8 mouse cellular contexts compared by ENCODE assay signal in genomic region chr5:133898025-133898598, GRCm38 (mm10).
DNase-seq lines count a peak whose midpoint lies in the region; ATAC-seq lines count a peak whose summit lies in the region.

No protein-coding gene starts in this region.

- ATAC-seq in kidney, embryonic 15.5 days (replicated peaks; ENCODE audit: low FRiP score) = no peak
- no peak for ATAC-seq in granulocyte monocyte progenitor cell, adult 5-6 weeks (replicated peaks; ENCODE audit: poor library complexity, severe bottlenecking)

- H3K27me3 ChIP-seq in kidney, embryonic 15.5 days = 0 out of 2 replicates have a peak, but pooled peaks cover 3% of the 10 kb centered on the region

- no peak overlapping the region for H3K9ac ChIP-seq in kidney, embryonic 15.5 days

- no peak overlapping the region for H3K27ac ChIP-seq in kidney, embryonic 15.5 days

- no peak overlapping the region for H3K4me2 ChIP-seq in kidney, embryonic 15.5 days

- DNase-seq in kidney, adult 18-20 months = peak; percentile 3
- peak; percentile 8 for DNase-seq in right cerebral cortex, postnatal 25 days
- no peak for DNase-seq in right cerebral cortex, postnatal 4 days
- peak; percentile 35 for DNase-seq in embryo, embryonic 11.5 days (ENCODE audit: low read depth, low spot score)
- DNase-seq in retina, postnatal 1 day = peak; percentile 76
- no peak for DNase-seq in gastrocnemius, adult 8-10 months (ENCODE audit: low spot score in 2 of 2)

- H3K36me3 ChIP-seq in kidney, embryonic 15.5 days = no peaks in the 10 kb centered on the region

- H3K9me3 ChIP-seq in kidney, embryonic 15.5 days (replicated peaks) = no peaks in the 10 kb centered on the region

- H3K4me3 ChIP-seq in kidney, embryonic 15.5 days (replicated peaks) = no peak overlapping the region

- 69% methylated on average over 4 of the region's 4 CpGs for WGBS in kidney, embryonic 15.5 days

- no peaks in the 10 kb centered on the region for H3K4me1 ChIP-seq in kidney, embryonic 15.5 days

Comparison
In these comparisons a context has a peak if more than half of its experiments do, and no peak if none do; other contexts are left out.
1. DNase-seq: peak in kidney, adult 18-20 months (single experiment), right cerebral cortex, postnatal 25 days (single experiment), embryo, embryonic 11.5 days (single experiment) and retina, postnatal 1 day (single experiment); none in right cerebral cortex, postnatal 4 days (single experiment) and gastrocnemius, adult 8-10 months (0 of 2).